Mouse (Mus musculus) induced T-regulatory cell, adult 2 months (primary cell): ENCODE measurements around the gene Sstr4.
A peak's percentile ranks its signal among the peaks of the same experiment; 100 is the strongest.

Source experiments
- DNase-seq: peaks from one replicate; pipeline ENCODE4 v3.0.0-alpha.2; 2012; ENCODE audit warnings: low read depth

Gene Sstr4

DNA sequence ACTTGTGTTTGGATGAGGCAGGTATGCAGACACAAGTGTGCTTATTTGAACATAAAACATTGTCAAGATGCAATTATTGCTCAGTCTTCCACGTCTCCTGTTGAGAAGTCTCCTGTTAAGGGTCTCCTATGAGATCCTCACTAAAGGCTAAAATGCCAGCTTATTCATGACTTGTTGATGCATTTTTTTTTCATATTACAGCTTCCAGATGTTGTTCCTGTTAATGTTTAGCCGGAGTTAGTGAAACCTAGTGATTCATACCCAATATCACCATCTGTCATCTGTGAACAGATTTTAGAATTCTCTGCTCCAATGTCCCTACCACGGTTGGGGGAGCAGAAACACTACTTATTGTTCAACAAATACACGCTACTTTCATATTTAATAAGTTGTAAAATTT is 35.8 kb downstream of the Sstr4 start:
- DNase-seq = no peak

DNA sequence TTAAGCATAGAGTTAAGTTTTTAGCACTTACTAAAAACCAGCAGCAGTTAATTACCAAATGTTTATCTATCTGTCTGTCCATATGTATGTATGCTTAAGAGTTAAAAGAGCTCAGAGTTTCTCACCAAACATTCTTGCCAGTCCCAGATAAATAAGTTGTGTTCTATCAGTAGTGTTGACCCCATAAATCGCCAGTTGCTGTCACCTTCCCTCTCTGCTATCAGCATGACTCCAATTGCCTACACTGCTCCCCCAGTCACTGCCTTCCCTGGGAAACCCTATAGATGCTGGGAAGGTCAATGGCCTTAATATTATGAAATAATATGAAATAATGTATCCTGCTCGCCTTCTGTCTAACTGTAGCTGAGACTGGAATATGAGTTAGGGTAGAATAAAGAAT is 37.2 kb downstream of the Sstr4 start:
- no peak for DNase-seq

DNA sequence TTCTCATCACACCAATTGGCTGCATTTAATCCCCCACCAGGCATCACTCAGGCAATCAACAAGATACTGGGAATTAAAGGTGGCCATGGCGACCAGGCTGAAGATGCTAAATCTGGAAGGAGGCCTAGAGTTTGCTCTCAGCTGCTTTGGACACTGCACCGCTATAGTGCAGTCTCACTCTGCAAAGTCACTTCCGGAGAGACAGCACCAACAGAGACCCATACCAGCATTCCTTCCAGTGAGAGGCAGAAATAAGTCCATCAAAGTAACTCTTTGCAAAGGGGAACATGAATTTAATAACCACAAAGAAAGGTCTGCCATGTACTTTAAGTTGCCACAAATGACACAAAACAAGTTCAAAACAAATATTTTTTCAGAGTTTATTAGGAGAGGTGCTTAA is 41.1 kb downstream of the Sstr4 start:
- DNase-seq = no peak

DNA sequence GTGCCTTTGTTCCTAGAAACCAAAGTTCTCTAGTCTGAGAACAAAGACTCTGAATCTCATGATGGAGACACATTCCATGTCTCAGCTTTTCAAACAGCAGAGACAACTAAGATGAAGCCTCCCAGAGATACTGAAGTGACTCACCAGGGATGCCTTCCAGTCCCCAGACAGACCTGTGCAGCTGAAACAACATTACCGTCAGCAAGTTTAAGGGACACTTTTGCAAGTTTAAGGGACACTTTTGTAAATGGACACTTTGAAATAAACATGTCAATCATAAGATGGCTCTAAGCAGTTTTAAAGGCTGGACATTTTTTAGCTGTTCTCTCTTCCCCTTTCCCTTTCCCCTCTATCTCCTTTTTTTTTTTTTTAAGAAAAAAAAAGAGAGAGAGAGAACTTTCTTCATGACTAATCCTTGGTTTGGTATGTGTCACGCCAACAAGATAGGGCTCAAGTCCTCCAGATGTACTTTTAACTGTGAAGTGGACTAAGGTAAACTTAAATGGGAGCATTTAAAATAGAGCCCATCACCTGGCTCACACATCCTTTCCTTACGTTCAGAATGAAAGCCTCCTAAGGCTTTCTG is 44.6 kb downstream of the Sstr4 start:
- no peak for DNase-seq

DNA sequence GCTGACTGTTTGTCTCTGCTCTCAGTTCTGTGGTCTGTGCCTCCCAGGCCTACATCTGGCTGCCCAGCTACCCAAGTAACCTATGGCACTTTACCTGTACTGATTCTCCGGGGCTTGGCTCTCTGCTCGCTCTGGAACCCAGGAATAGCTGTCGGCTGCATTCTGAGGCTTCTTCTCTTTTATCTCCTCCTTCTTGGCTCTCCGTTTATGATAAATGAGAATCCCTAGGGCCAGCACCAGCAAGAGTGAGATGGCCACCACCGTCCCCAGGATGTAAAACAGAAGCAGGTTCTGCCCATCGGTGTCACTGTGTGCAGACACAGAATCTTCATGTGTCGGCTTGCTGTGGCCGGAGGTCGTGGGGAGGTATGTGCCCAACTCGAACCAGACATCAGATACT is 46.3 kb downstream of the Sstr4 start:
- no peak for DNase-seq

DNA sequence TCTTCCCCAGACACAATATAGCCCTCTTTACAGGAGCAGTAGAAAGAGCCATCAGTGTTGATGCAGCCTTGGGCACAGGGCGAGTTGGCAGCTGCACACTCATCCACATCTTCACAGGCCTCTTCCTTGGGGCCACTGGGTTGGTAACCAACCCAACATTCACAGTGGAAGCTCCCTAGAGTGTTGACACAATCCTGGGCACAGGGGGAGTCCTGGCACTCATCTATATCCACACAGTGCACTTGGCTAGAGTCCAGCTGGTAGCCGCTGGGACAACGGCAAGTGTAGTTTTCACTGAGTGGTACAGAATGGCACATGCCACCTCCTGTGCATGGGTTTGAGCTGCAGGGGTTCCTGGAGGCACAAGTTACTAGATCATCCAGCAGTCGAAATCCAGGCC is 47.0 kb downstream of the Sstr4 start:
- DNase-seq = no peak

DNA sequence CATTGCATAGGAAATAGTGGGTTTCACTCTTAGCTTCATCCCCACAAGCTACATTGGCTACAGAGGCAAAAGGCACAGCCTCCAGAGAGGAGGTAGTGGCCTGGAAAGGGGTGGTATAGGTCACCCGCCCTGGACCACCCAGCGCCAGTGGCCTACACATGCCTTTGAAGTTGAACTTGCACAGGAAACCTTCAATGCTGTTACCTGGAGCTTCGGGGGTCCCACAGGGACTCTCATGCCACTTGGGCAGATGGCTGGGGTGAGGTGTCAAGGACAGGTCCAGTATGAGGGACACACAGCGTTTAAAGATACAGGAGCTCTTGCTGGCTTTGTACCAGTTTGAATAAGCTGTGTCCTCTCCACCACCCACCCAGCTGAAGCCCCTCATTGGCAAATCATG is 47.6 kb downstream of the Sstr4 start:
- no peak for DNase-seq

DNA sequence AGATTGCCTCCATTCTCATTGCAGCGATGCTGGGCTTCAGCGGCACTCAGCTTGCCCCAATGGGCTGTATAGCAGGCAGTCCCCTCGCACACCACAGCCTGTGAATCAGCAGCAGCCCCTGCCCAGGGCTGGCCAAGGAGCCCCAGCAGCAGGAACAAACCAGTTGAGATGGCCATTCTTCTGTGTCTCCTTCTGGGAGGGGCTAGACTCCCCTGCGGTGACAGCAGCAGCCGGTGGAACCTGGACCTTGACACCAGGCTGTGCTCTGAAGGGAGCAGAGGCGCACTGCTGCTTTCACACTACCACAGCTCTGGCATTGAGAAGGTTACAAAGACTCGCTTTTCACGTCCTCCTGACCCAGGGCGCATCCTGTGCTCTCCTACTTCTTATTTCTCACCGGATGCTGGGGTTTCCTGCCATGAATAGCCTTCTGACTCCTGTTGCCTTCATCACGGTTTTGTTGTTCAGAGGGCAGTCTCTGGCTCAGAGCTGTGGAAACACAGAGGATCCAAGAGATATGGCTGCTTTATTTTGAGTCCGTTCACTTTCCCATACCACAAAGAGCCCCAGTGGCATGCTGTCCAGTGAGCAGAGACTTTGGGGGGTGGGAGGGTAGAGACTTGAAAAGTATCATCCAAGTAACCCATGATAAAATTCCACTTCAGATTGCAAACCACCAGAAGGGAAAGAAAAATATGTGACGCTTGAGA is 48.3 kb downstream of the Sstr4 start, which contains the start of gene Cd93:
Gene Cd93, minus strand, starts transcription at position 315 of the 710 bp plus-strand sequence.
- DNase-seq = peak; percentile 3

DNA sequence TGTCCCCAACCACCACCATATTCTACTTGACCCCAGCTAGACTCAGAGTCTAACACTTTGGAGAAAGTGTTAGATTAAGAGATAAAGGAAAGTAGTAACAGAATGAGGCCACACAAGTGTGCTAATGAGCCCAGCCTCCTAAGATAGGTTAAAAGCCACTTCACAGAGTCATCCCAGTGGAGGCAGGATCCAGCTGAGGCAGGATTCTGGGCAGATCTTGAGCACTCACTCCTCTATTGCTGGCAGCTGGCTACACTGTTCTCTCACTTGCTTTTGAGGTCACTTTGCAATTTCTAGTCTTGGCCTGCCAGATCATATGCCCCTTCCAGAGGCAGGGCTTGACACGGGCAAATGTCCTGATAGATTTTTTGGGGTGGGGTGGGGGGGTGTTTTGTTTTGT is 49.3 kb downstream of the Sstr4 start:
- no peak for DNase-seq

DNA sequence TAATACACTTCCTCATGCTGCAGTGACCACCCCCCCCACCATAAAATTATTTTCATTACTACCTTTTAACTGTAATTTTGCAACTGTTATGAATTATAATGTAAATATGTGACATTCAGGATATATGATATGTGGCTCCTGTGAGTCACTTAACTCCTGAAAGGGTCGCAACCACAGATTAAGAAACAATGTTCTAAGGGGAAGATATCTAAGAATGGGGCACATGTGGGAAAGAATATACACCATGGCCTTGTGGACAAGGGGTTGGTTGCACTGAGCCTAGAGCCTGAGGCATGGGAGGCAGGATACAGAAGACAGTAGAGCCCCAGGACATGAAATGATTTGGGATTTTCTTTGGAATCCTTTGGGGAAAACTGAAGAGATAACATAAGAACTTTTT is 50.5 kb downstream of the Sstr4 start:
- no peak for DNase-seq
